Mouse (Mus musculus) liver, adult 2 months (tissue): ENCODE results near the gene Zcchc3.

Experiments
- CTCF ChIP-seq: fragments of 200-500 bp; IDR thresholded peaks from 2 replicates; pipeline ENCODE4 v1.5.1; 2011; ENCODE audit warnings: low read depth, low read length, control low read depth
- POLR2A ChIP-seq: fragments of 200-500 bp; IDR thresholded peaks from 2 replicates; pipeline ENCODE4 v1.6.1; 2011; ENCODE audit warnings: low read length, control low read depth; ENCODE audit not compliant: insufficient read depth; ENCODE audit errors: extremely low read depth

DNA sequence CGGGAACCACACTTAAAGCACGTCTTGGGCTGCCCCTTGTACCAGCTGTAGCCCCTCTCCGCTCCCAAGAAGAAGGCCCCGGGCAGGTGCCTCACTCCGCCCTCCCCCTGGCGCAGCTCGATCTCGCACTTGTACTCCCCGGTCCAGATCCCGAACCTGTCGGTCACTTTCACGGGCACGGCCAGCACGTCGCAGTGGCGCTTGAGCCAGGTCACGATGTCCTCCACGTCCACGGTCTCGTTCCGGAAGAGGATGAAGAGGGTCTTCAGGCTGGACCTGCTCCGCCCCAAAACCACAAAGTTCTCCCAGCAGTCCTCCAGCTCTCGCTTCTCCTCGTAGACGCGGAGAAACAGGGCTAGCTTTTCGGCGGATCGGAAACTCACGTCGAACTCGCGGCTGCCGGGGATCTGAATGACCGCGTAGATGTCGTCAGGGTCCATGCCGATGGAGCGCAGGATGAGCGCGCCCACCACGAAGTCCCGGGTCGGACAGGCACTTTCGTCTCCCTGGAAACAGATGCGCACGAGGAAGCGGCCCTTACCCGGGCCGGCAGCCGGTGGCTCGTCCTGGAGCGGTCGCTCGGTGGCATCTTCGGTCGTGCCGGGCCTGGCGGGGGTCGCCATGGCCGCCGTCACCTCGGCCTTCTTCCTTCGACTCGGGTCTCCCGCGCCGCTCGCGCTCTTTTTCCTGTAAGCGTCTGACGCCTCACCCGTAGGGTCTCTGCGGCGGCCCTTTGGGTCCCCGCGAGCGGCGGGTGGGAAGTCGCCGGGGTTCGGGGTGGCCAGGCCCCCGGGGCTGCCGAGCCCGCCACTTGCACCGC, 852 bp downstream of the Zcchc3 start:
- TF ChIP-seq POLR2A: no peak
- TF ChIP-seq CTCF: no peak
